Mouse (Mus musculus) cerebellum, postnatal 14 days (tissue): ENCODE results near the gene Mdm4.
"Not testable (repeated sequence)": the region's sequence is repeated elsewhere in the genome, so short reads cannot be mapped to it uniquely, and the experiment has no call there.

Source experiments
- DNase-seq, 2 experiments: peaks; one replicate each; pipeline ENCODE4 v3.0.0; 2021; ENCODE audit warnings: mixed read lengths in 2 of 2

The Mdm4 gene

DNA sequence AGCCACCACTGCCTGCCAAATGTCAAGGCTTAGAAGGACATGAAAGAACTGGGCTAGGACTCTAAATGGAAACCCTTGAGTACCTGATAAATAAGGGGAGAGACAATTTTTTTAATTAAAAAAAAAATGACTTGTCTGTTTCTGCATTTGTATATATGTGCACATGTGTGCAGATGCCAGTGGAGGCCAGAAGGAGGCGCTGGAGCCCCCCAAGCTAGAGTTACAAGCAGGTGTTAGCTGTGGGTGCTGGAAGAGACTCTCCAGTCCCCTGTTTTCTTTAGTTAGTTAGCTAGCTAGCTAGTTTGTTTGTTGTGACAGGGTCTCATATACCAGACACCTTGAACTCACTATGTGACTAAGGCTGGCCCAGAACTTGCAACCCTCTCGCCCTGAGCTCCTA is 21.5 kb upstream of the Mdm4 start:
- DNase-seq: no peak

DNA sequence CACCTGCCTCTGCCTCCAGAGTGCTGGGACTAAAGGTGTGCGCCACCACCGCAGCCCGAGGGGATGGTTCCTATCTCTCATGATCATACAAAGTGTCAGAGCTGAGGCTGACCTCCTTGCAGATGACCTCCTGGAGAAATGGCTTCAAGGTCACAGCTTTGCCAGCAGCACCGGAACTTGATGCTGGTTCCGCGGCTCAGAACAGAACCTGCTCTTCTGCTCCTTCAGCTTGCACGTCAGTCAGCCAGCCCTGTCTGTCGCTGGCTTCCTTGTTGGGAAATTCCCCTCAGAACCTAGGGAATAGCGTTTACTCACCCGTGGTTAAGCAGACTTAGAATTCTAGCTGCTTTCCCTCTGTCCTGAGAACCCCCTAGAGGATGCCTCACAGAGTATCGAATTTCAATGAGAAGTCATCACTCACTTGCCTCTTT is 19.7 kb upstream of the Mdm4 start:
- DNase-seq: no peak

DNA sequence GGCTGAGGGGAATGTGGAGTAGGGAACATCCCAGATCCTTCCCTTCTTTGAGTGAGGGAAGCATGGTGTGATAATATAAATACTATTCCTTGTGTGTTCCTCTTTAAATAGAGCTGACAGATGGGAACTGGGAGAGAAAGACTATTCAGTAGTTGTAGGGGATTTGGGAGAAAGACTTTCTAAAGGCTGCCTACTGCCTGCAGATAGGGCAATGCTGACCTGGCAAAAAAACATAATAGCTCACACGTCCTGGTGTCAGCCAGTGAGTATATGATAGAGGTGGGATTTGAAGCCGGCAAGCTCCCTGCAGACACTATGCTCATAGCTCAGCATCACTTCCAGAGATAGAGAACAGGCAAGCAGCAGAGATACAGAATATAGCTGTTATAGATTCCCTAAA is 18.3 kb upstream of the Mdm4 start:
- DNase-seq: no peak

DNA sequence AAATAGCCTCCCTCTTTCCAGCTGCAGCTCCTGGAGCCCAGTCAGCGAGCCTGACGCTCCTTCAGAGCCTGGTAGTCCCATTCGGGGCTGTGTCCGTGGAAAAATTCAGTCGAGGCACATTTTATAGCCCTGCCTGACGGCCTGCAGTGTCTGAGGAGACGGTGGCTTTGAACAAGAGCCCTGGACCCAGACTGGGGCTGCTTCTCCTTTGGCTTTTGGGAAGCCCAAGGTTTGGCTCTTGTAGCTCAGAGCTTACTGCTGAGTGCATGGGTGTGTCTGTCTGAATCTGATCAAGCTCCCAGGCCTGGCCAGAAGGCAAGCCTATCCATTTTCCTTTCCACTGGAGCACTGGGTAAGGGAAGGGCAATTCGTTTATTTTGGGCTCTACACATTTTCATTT is 17.2 kb upstream of the Mdm4 start:
- DNase-seq: no peak

DNA sequence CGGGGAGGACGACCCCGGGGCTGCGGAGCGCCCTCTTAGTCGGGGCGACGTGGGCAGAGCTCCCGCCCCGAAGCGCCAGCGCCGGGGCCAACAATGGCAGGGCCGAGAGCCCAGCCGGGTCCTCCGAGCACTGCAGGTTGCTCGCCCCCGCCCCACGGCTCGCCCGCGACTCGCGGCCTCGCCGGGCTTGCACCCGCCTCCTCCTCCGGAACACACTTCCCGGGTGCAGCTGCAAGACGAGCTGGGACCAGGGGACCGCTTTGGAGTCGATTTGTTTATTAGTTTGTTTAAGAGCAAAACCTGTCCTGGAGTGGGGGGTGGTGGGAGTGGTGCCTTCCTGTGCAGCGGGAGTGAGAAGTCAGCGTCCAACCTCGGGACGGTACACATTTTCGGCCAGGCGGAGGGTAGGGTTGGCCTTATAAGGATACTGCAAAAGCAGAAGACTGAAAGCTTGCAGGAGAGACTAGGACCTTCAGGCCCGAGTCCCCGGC is 16.1 kb upstream of the Mdm4 start:
- DNase-seq: peak; percentile 56 to 58

DNA sequence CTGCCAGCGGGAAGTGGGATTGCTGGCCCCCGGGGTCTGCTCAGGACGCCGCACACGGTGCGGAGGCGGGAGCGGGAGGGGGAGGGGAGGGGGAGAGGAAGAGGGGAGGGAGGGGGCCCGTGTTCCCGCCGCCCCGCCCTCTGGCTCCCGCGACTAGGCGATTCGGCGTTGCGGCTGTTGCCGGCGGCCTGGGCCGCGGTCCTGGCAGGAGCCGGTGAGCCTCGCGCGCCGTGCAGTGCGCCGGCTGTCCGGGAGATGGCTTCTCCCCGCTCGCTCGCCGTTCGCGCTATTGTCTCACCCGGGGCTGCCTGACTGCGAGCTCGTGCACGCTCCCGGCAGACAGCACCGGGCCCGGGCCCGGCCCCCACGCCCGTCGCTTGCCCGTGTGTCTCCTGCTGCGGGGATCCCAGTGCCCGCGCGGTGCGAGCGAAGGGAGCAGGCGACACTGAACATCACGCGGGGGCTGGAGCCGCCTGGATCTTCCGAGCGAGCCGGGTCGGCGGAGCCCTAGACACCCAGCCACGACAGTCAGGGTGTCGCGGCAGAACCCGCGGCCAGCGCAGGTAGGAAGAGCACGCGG is 15.6 kb upstream of the Mdm4 start:
- peak; percentile 81 to 84 for DNase-seq

DNA sequence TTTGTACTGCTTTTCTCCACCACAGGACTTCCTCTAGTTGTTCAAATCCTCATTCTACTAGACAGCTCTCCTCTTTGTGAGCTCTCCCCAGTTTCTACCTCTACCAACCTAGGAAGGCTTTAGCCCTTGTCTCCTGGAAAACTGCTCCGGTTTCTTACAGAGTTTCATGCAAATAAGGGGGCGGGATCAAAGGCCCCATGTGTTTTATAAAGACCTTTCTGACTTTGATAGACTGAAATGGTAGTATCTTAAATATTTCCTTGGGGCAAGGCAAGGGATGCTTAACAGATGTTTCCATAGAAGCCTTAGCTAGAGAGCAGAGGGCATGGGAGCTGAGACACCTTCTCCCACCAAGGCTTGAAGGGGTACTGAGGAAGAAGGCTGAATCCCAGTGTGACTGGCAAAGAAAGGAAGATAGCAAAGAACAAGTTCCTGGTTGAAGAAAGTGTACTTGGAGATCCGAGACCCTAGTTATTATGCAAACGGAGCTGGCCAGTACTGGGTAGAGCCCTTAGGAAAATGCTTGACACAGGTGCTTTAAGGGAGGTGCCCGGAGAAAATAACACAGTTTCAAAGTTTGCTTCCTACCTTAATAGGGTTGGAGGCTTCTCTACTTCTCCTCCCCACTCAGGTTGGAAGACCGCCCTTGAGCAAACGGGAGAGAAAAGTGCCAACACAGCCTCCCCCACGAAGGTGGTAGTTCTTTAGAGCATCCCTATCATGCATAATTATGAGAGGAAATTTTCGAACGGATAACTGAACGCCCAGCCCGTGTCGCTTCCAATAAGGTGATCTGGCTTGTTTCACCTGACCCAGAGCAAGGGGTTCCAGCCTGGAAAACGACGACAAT is 14.9 kb upstream of the Mdm4 start, which contains the start of gene Pik3c2b:
Gene Pik3c2b (plus strand): TSS at position 657 of the 850 bp plus-strand sequence.
- DNase-seq: no peak

DNA sequence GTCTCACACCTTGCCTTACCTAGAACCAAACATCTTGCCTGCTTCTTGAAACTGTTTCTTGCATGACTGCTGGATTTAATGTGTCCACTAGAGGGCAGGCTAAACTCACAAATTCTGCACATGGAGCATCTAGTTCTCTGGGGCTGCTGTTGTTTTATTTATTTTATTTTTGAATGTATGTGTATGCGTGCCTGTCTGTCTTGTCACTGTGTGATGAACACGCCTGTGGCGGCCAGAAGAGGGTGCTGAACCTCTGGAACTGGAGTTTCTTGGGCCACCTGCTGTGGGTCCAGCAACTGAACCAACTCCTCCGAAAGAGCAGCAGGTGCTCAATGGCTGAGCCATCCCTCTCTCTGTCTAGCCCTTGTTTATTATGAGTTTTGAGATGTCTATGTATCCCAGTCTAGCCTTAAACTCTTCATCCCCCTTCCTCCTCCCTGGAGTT is 9.2 kb upstream of the Mdm4 start:
- peak; percentile 76 to 77 for DNase-seq

DNA sequence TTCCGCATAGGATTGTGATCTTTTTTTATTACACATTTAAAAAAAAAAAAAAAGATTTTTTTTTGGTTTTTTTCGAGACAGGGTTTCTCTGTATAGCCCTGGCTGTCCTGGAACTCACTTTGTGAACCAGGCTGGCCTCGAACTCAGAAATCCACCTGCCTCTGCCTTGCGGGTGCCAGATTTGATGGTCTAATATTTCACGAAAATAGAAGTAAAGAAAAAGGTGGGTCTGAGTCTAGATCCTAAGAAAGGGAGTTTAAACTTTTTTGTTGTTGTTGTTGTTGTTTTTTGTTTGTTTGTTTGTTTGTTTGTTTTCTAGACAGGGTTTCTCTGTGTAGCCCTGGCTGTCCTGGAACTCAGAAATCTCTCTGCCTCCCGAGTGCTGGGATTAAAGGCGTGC is 4.3 kb upstream of the Mdm4 start:
- DNase-seq: not testable (repeated sequence)

DNA sequence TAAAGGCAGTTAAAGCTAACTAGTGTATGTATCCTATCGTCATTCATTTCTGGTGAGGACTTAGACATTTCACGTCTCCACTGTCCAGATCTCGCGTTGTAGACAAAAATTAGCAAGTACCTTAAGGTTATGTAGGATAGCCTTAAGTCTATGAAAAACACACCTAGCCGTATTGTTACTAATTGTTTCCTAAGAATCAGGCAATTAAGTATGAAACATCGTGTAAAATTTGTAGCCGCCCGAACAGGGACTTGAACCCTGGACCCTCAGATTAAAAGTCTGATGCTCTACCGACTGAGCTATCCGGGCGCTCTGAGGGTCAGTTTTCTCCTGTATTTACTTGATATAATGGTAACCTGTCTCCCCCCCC is 3.7 kb upstream of the Mdm4 start:
- DNase-seq: peak; percentile 61 to 64

DNA sequence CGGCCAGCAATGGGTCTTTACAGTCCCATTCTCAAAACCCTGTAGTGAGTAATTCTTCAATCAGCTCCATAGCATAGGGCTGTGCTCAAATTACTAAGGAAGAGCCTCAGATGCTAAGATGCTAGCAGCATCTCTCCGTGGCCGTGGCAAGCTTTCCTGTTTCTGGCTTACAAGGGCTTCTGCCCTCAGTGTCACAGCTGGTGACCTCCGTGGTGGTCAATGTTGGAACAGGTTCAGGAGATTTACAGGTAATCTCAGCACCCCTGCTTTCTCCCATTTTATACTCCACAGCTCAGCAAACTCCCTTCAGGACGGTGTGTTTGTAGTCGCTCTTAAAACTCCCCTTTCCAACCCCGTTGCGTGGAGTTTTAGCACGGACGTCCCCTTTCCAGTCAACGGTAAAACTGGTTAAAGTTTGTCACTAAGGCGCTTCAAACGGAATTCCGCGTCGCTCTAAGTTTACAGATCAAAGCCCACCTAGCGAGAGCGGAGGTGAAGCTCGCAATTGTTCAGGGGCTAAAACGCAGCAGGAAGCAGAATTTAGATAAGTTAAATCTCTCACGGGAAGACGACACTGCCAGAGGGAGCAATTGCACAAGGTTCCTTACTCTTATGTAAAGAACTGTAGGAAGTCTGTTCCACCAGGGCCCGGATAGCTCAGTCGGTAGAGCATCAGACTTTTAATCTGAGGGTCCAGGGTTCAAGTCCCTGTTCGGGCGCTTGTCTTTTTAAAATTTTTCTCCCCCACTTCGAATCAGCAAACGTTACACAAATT is 3.1 kb upstream of the Mdm4 start:
- DNase-seq: peak; percentile 57 to 60

DNA sequence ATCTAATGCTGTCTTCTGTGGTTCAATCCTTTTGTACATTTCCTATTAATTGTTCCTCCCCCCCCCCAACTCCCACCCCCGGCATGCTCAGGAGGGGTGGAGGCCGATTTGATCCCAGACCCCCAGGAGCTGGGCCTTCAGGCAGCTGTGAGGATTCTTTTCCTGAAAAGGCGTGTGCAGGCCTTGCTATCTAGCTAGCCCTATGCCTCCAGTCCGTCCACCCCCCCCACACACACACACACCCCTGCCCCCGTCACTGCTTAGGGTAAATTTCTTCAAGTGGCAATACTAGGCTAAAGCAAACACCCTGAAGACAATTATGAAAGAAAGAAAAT is 2.6 kb upstream of the Mdm4 start:
- DNase-seq: no peak

DNA sequence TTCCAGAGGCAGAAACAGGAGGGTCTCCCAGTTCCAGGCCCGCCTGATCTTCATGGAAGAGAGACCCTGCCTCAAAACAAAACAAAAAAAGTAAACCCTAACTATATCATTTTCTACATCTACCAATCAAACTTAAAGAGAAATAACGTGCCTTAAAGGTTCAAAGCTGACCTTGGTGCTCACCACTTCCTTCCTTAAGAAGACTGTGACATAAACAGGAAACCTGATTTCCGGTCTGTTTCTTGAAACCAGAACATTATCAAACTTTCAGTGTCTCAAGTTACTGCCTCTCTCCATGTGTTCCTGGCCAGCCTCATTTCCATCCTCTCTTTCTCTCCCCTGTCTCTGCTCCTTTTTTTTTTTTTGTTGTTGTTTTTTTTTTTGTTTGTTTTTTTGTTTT is 617 bp downstream of the Mdm4 start:
- DNase-seq: no peak

DNA sequence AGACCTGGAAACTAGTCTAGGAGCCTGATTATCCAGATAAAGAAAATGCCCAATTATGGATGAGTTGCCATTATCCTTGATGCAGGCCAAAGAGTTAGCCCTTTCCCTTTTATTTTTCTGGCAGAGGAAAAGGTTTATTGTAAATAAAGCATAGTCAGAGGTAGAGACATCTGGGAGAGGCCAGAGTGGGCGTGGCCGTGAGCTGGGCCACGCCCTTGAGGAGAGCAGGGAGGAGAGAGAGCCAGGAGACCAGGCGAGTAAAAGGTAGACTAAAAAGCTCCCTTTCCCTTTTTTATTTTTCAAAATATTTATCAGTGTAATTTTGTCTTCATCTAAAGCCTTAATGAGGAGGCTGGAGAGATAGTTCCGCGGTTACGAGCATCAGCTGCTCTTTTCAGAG is 2.4 kb downstream of the Mdm4 start:
- no peak for DNase-seq

DNA sequence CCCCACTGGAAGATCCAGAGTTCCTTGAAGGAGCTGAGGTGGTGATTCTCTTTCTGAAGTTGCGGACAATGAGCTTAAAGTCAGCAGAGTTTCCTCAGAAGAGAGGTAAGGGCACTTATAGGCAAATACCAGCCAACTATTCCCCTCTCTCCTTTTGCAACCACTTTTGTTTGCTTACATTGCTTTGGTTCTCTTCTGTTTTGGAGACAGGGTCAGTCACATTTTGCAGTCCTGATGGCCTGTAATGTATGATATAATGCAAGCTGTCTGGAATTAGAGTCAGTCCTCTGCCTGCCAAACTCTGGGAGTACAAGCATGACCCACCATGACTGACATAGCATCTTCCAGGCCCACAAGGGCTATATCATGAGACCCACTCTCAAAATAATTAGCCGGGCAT is 3.2 kb downstream of the Mdm4 start:
- no peak for DNase-seq

DNA sequence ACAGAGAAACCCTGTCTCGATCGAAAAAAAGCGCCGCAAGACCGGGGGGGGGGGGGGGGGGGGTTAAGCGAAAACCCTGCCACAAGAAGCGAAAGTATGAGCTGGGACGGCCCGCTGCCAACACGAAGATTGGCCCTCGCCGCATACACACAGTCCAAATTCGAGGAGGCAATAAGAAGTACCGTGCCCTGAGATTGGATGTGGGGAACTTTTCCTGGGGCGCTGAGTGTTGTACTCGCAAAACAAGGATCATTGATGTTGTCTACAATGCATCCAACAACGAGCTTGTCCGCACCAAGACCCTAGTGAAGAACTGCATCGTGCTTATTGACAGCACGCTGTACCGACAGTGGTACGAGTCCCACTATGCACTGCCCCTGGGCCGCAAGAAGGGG is 4.6 kb downstream of the Mdm4 start:
- DNase-seq: not testable (repeated sequence)

DNA sequence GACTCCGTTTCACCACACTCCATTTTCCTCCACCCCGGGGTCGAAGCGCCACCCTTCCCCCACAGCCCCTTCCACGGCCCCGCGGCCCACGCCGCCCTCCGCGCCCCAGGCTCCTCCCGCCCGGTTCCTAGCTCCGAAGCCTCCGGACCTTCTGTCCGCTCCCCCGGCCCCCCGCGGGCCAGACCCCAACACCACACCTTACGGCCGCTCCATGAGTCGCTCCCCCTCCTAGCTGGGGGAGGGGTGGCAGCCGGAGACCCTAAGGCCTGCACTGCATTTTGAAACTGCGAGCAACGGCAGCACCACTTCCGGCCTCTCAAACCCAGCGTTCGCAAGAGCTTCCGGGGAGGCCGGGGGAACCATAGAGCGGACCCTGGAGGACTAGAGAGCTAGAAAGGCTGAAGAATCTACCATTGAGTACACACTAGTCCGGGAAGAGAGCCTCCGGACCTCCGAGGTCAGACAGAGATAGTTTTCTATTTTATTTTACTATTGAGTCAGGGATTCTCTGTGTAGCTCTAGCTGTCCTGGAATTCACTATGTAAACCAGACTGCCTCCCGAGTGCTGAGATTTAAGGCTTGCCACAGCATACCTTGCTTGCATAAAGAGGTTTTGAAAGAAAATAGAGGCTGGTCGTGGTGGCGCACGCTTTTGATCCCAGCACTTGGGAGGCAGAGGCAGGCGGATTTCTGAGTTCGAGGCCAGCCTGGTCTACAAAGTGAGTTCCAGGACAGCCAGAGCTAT is 5.1 kb downstream of the Mdm4 start:
- peak; percentile 88 to 89 for DNase-seq

DNA sequence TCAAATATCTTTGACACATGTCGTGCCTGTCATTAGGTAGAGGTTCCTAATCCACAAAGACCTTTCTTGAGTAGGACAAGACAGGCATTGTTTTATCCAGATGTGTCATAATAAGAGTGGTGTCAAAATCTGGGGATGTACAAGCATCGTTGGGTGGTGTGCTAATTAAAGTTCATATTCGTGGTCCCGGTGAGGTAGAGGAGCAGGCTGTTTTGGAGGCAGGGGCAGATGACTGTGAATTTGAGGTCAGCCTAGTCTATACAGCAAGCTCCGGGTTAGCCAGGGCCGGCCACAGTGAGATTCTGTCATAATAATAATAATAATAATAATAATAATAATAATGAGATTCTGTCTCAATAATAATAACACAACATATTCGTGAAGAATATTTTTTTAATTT is 5.9 kb downstream of the Mdm4 start:
- DNase-seq: no peak

DNA sequence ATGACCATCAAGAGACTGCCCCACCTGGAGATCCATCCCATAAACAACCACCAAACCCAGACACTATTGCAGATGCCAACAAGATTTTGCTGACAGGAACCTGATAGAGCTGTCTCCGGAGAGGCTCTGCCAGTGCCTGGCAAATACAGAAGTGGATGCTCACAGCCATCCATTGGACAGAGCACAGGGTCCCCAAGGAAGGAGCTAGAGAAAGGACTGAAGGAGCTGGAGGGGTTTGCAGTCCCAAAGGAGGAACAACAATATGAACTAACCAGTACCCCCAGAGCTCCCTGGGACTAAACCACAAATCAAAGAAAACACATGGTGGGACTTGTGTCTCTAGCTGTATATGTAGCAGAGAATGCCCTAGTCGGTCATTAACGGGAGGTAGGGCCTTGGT is 6.6 kb downstream of the Mdm4 start:
- not testable (repeated sequence) for DNase-seq

DNA sequence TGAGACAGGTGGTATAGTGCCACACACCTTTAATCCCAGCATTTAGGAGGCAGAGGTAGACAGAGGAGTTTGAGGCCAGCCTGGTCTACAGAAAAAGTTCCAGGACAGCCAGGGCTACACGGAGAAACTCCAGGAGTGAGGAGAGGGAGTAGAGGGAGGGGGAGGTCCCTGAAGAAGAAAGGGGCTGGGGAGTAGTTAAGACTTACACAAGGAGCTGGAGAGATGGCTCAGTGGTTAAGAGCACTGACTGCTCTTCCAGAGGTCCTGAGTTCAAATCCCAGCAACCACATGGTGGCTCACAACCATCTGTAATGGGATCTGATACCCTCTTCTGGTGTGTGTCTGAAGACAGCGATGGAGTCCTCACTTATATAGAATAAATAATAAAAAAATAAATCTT is 8.4 kb downstream of the Mdm4 start:
- not testable (repeated sequence) for DNase-seq

DNA sequence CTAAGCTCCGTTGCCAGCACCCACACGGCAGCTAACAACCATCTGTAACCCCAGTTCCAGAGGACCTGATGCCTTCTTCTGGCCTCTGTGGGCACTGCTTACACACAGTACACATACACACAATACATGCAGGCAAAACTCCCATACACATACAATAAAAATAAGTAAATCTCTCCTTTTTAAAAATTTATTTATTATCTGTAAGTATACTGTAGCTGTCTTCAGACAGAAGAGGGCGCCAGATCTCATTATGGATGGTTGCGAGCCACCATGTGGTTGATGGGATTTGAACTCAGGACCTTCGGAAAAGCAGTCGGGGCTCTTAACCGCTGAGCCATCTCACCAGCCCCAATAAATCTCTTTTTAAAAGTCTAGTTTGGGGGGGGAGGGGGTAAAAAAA is 9.0 kb downstream of the Mdm4 start:
- peak in 1 of 2 experiments; percentile 13 for DNase-seq

DNA sequence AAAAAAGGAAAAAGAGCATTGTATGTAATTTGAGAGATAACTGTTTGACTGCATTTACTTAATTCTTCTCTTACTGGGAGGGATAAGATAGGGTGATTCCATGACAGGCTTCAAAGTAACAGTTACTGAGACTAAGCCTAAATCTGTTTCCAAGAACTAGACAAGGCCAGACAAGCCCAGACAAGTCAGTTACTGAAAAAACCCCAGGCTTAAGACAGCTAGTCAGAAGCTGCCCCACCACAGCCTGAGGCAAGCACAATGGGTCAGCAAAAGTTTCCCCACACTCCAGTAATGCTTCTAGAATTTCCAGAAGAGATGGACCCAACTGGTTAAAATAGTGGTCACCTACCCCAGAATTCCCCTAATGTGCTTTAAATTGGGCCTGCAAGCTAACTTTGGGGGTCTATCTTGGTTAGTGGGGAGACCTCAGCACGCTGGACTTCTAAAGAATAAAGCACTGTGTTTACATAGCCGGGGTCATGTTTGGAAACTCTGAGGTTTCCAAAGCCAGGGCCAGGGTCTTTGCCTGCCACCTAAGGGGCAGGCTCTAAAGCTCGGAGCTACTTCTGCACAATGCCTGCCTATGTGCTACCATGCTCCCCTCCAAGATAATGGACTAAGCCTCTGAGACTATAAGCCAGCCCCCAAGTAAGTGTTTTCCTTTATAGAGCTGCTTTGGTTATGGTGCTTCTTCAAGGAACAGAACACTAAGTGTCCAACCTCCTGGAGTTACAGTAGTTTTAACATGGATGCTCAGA is 10.0 kb downstream of the Mdm4 start:
- DNase-seq: no peak
